Mouse (Mus musculus) intestine, embryonic 15.5 days (tissue): ENCODE data around the gene Psmd2. TPM values are rescaled to one million over a fixed set of nuclear protein-coding genes. Genes with fewer than 3 reads are reported as not detected.

ENCODE experiments used
- ATAC-seq: fragments of 200-750 bp; cut with Nextera tagmentation; 2 replicates; pipeline ENCODE4 v1.8.0; 2017; ENCODE audit warnings: moderate TSS enrichment, moderate library complexity
- H3K27ac ChIP-seq: fragments of 300-500 bp; sonication (generic); 2 replicates; pipeline ENCODE4 v1.5.1; 2015; ENCODE audit warnings: mild to moderate bottlenecking, inconsistent platforms
- H3K27me3 ChIP-seq: fragments of 300-500 bp; sonication (generic); replicated peaks from 2 replicates; pipeline ENCODE4 v1.6.1; 2015; ENCODE audit warnings: inconsistent platforms
- H3K36me3 ChIP-seq: fragments of 300-500 bp; sonication (generic); 2 replicates; pipeline ENCODE4 v1.6.1; 2015; ENCODE audit warnings: inconsistent platforms
- H3K4me1 ChIP-seq: fragments of 300-500 bp; sonication (generic); replicated peaks from 2 replicates; pipeline ENCODE4 v1.6.1; 2015; ENCODE audit warnings: inconsistent platforms
- H3K4me2 ChIP-seq: fragments of 300-500 bp; sonication (generic); replicated peaks from 2 replicates; pipeline ENCODE4 v1.6.1; 2015; ENCODE audit warnings: mild to moderate bottlenecking, inconsistent platforms
- H3K4me3 ChIP-seq: fragments of 300-500 bp; sonication (generic); replicated peaks from 2 replicates; pipeline ENCODE4 v1.5.1; 2015; ENCODE audit warnings: inconsistent platforms
- H3K9ac ChIP-seq: fragments of 300-500 bp; sonication (generic); 2 replicates; pipeline ENCODE4 v1.6.1; 2015; ENCODE audit warnings: inconsistent platforms
- H3K9me3 ChIP-seq: fragments of 300-500 bp; sonication (generic); 2 replicates; pipeline ENCODE4 v1.6.1; 2016; ENCODE audit warnings: inconsistent platforms
- WGBS: fragments of 180-500 bp; shearing (Covaris S2); methylation state at CpG from one replicate; pipeline ENCODE4 v1.1.7; 2015; 5-methylcytosine and 5-hydroxymethylcytosine counted together
- microRNA counts: library from miRNA; unstranded; fragments of <30 nt; microRNA quantifications from one replicate; lab custom pipeline; 2016
- polyA plus RNA-seq: library from polyadenylated mRNA; unstranded; fragments of >200 nt; fragmentation: Nextera tagmentation; extraction: Ambion mirVana; gene quantifications from 2 replicates; pipeline ENCODE4 v1.2.1, GENCODE M21; 2015

Psmd2 gene
- polyA plus RNA-seq, 1 experiment from 2014 or later, result 283 TPM

GRCm38 (mm10) chr16:20706407-20707055 lies 55.1 kb downstream of the Psmd2 start:
- WGBS, result 81% methylated on average over 2 of the region's 2 CpGs
- Histone ChIP-seq H3K4me3 (no peak overlapping the region), H3K27me3 (no peaks in the 10 kb centered on the region), H3K9ac (no peak overlapping the region), H3K9me3 (no peaks in the 10 kb centered on the region), H3K4me1 (peaks cover 9% of the 10 kb centered on the region), H3K36me3 (peaks cover 10% of the 10 kb centered on the region; the same call in 1 of the 2 replicates), H3K27ac (no peak overlapping the region), H3K4me2 (no peak overlapping the region)
- ATAC-seq, result no peak

GRCm38 (mm10) chr16:20708220-20708938 lies 56.9 kb downstream of the Psmd2 start:
- Histone ChIP-seq H3K9ac (no peak overlapping the region), H3K4me1 (no peaks in the 10 kb centered on the region), H3K27me3 (no peaks in the 10 kb centered on the region), H3K4me3 (no peak overlapping the region), H3K27ac (no peak overlapping the region), H3K4me2 (no peak overlapping the region), H3K36me3 (peaks cover 18% of the 10 kb centered on the region), H3K9me3 (no peaks in the 10 kb centered on the region)
- ATAC-seq, result no peak
- WGBS, result 92% methylated on average over 21 of the region's 21 CpGs

- no peak overlapping the region for H3K4me3 ChIP-seq
- H3K27ac ChIP-seq, result no peak overlapping the region
- peaks cover 18% of the 10 kb centered on the region for H3K36me3 ChIP-seq
- H3K9ac ChIP-seq, result no peak overlapping the region
- H3K9me3 ChIP-seq, result no peaks in the 10 kb centered on the region
- WGBS, result 78% methylated on average over 19 of the region's 19 CpGs
- ATAC-seq, result no peak
- peaks cover 7% of the 10 kb centered on the region for H3K4me1 ChIP-seq
- no peak overlapping the region for H3K4me2 ChIP-seq
- H3K27me3 ChIP-seq, result no peaks in the 10 kb centered on the region
Observed at GRCm38 (mm10) chr16:20708939-20709734, 57.7 kb downstream of the Psmd2 start.

GRCm38 (mm10) chr16:20710370-20710769 lies 58.9 kb downstream of the Psmd2 start:
- H3K27ac ChIP-seq, result no peak overlapping the region
- 94% methylated on average over 11 of the region's 11 CpGs for WGBS
- no peak overlapping the region for H3K4me3 ChIP-seq
- H3K9ac ChIP-seq, result no peak overlapping the region
- peaks cover 18% of the 10 kb centered on the region for H3K36me3 ChIP-seq
- no peaks in the 10 kb centered on the region for H3K27me3 ChIP-seq
- no peak for ATAC-seq
- H3K4me1 ChIP-seq, result peaks cover 18% of the 10 kb centered on the region
- H3K4me2 ChIP-seq, result no peak overlapping the region
- no peaks in the 10 kb centered on the region for H3K9me3 ChIP-seq

- ATAC-seq, result no peak
- WGBS, result 85% methylated on average over 4 of the region's 4 CpGs
- no peak overlapping the region for H3K4me3 ChIP-seq
- no peaks in the 10 kb centered on the region for H3K27me3 ChIP-seq
- no peak overlapping the region for H3K4me2 ChIP-seq
- H3K4me1 ChIP-seq, result peaks cover 20% of the 10 kb centered on the region
- no peak overlapping the region for H3K9ac ChIP-seq
- peaks cover 18% of the 10 kb centered on the region for H3K36me3 ChIP-seq
- H3K9me3 ChIP-seq, result no peaks in the 10 kb centered on the region
- H3K27ac ChIP-seq, result no peak overlapping the region
Observed at GRCm38 (mm10) chr16:20710810-20711209, 59.4 kb downstream of the Psmd2 start.

GRCm38 (mm10) chr16:20712190-20712589 lies 60.7 kb downstream of the Psmd2 start:
- peaks cover 20% of the 10 kb centered on the region for H3K4me1 ChIP-seq
- no peak overlapping the region for H3K4me2 ChIP-seq
- no peak overlapping the region for H3K9ac ChIP-seq
- 78% methylated on average over 9 of the region's 9 CpGs for WGBS
- no peak for ATAC-seq
- no peaks in the 10 kb centered on the region for H3K9me3 ChIP-seq
- H3K36me3 ChIP-seq, result peaks cover 18% of the 10 kb centered on the region
- no peak overlapping the region for H3K4me3 ChIP-seq
- H3K27me3 ChIP-seq, result no peaks in the 10 kb centered on the region
- H3K27ac ChIP-seq, result no peak overlapping the region

GRCm38 (mm10) chr16:20712889-20713288 lies 61.4 kb downstream of the Psmd2 start:
- Histone ChIP-seq H3K36me3 (peaks cover 15% of the 10 kb centered on the region), H3K27ac (no peak overlapping the region), H3K9ac (no peak overlapping the region), H3K4me3 (no peak overlapping the region), H3K27me3 (no peaks in the 10 kb centered on the region), H3K4me1 (peaks cover 20% of the 10 kb centered on the region), H3K4me2 (no peak overlapping the region), H3K9me3 (no peaks in the 10 kb centered on the region)
- ATAC-seq, result no peak
- 67% methylated on average over 7 of the region's 7 CpGs for WGBS

MicroRNAs within 50 kb of the gene (microRNA counts, 519-probe panel; counts per million panel counts)
- 2,616 counts per million, percentile 68 among the panel's probes with 10 or more counts for microRNA mmu-miR-1224 (lab: Ali Mortazavi, UCI)

Other genes with a start within 250 kb of the Psmd2 start
- 39.4 and 40.0 TPM in 2 replicates for gene Abcc5, start 225.3 kb upstream of the Psmd2 start, polyA plus RNA-seq
- 99.4 and 102 TPM in 2 replicates for gene Eif2b5, start 152.8 kb upstream of the Psmd2 start, polyA plus RNA-seq
- gene Dvl3, start 134.7 kb upstream of the Psmd2 start, polyA plus RNA-seq, result 18.1 and 19.5 TPM in 2 replicates
- gene Ap2m1, start 116.2 kb upstream of the Psmd2 start, polyA plus RNA-seq, result 614 and 624 TPM in 2 replicates
- 58.6 and 59.0 TPM in 2 replicates for gene Abcf3, start 103.1 kb upstream of the Psmd2 start, polyA plus RNA-seq
- gene Vwa5b2, start 62.2 kb upstream of the Psmd2 start, polyA plus RNA-seq, result 5.5 and 7.0 TPM in 2 replicates
- 32.0 and 37.2 TPM in 2 replicates for gene Eef1akmt4, start 40.1 kb upstream of the Psmd2 start, polyA plus RNA-seq
- 0.19 TPM in 1 of 2 replicates, not detected in the other for gene Gm49333, start 40.0 kb upstream of the Psmd2 start, polyA plus RNA-seq
- 40.1 and 46.0 TPM in 2 replicates for gene Alg3, start 39.9 kb upstream of the Psmd2 start, polyA plus RNA-seq
- 0.83 and 0.97 TPM in 2 replicates for gene Camk2n2, start 30.4 kb upstream of the Psmd2 start, polyA plus RNA-seq
- gene Ece2, start 21.8 kb upstream of the Psmd2 start, polyA plus RNA-seq, result 1.3 and 1.6 TPM in 2 replicates
- gene Eif4g1, start 16.7 kb downstream of the Psmd2 start, polyA plus RNA-seq, result 183 and 196 TPM in 2 replicates
- gene Fam131a, start 41.6 kb downstream of the Psmd2 start, polyA plus RNA-seq, result 6.3 and 6.7 TPM in 2 replicates
- 104 and 112 TPM in 2 replicates for gene Polr2h, start 66.0 kb downstream of the Psmd2 start, polyA plus RNA-seq
- gene Clcn2, start 66.1 kb downstream of the Psmd2 start, polyA plus RNA-seq, result 14.3 and 15.7 TPM in 2 replicates
- gene Chrd, start 81.5 kb downstream of the Psmd2 start, polyA plus RNA-seq, result 3.3 and 3.6 TPM in 2 replicates
- gene Thpo, start 82.9 kb downstream of the Psmd2 start, polyA plus RNA-seq, result 1.8 and 2.4 TPM in 2 replicates